Mouse (Mus musculus) ZHBTc4 (cell line): Measurements from ENCODE around the gene Flnc.
A peak's percentile ranks its signal among the peaks of the same experiment; 100 is the strongest.

Experiments
- DNase-seq: peaks from one replicate; pipeline ENCODE4 v3.0.0-alpha.2; 2011; ENCODE audit warnings: low read depth, low spot score

The Flnc gene

GRCm38 (mm10) chr6:29484716-29485559 lies 51.9 kb downstream of the Flnc start:
- DNase-seq: peak; percentile 90

DNA sequence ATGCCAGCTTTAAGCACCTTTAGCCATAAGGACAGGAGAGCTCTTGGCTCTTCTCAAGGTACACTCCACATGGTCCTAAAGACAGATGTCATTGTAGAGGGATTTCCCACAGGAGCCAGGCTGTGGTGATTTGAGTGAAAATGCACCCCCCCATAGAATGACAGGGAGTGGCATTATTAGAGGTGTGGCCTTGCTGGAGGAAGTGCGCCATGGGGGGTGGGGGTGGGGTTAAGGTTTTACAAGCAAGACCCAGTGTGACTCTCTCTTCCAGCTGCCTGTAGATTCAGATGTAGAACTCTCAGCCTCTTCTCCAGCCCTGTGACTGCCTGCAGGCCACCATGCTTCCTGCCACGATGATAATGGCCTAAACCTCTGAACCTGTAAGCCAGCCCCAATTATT lies 52.9 kb downstream of the Flnc start:
- peak; percentile 79 for DNase-seq

GRCm38 (mm10) chr6:29494101-29494500 lies 61.0 kb downstream of the Flnc start:
- no peak for DNase-seq

GRCm38 (mm10) chr6:29496270-29496669 lies 63.2 kb downstream of the Flnc start:
- DNase-seq: no peak

- no peak for DNase-seq
Observed at GRCm38 (mm10) chr6:29497791-29498190, 64.7 kb downstream of the Flnc start.

GRCm38 (mm10) chr6:29500177-29500576 lies 67.1 kb downstream of the Flnc start:
- no peak for DNase-seq

DNA sequence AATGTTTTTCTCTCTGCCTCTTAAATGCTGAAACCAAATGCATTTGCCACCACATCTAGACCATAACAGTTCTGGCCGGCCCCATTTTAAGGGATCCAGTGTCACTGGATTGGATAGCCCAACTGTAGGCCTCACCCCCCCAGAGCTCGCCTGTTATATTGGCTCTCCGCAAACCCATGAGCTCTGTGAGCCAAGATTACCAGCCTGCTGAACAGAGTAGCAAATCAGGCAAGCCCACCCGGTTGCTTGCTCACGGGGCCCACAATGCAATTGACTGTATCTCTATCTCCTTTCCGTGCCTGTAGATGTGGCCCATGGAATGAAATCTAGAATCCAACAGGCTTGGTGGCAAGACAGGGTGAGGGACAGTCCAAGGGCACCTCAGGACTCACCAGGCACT lies 67.8 kb downstream of the Flnc start:
- no peak for DNase-seq

GRCm38 (mm10) chr6:29501599-29501998 lies 68.5 kb downstream of the Flnc start:
- DNase-seq: no peak

- no peak for DNase-seq
Observed at GRCm38 (mm10) chr6:29505493-29505892, 72.4 kb downstream of the Flnc start.

DNA sequence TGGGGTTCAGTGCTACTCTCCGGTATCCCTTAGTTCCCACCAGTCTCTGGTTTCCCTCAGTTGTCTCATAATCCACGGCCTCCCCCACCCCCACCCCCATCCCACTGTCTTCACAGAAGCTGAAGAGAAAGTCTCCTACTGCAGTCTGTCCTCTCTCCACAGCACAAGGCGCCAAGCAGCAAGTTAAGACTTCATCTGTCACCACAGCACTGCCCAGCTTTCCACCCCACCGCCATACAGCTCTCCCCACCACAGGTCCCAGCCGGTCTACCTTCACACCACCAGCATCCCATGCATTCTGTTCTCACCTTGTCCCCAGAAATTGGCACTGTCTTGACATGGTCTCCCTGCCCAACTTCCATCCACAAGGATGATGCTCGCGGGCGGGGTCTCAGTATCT lies 73.8 kb downstream of the Flnc start:
- DNase-seq: no peak

GRCm38 (mm10) chr6:29507447-29508309 lies 74.6 kb downstream of the Flnc start, which contains the start of gene Kcp:
TSS of gene Kcp (minus strand) at chr6:29507952.
- DNase-seq: peak; percentile 66

DNA sequence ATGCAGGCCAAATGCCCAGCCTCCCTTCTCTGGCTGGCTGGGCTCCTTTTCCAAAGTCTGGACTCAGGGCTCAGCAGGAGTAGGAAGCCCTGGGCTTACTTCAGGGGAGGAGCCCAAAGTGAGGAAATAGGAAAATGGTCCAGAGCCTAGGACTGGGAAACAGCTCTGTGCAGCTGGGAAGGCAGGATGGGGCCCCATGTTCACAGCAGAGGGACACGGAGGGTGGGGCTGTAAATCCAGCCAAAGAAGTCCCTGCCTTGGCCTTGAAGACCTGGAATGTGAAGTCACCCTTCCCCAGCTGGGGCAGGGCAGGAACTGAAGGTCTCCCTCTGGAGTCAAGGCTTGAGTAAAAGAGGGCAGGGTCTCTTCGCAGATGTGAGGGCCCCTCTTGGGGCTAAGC lies 76.0 kb downstream of the Flnc start:
- peak; percentile 69 for DNase-seq
